Mouse (Mus musculus): ENCODE data around the gene Pank1.

DNA sequence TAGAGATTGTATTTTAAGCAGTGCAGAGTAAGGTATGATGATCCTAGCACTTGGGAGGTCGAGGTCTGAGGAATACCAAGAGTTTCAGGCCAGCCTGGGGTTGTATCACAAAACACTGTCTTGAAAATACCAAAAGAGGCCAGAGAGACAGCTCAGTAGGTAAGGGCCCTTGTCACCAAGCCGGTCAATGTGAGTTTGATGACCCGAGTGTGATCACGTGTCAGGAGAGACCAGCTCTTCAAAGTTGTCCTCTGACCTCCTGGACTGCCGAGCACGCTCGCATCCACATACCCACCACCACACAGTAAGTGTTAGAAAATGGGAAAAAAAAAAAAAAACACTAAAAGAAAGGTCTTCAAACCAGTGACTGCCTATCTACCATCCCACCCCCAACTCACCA, 2.6 kb downstream of the Pank1 start:
- no peak for TF ChIP-seq GATA1 (IDR thresholded peaks at IDR 0.05; ENCODE audit: low read length)
- TF ChIP-seq TAL1 (IDR thresholded peaks at IDR 0.05; ENCODE audit: low read length) = no peak
